Mouse (Mus musculus) MEL (cell line): Measurements from ENCODE around the gene Pou2f2. TPM values are rescaled to one million over a fixed set of nuclear protein-coding genes. Genes with fewer than 3 reads are reported as not detected.

Experiments
- DNase-seq: peaks from one replicate; pipeline ENCODE4 v3.0.0; 2011; ENCODE audit warnings: low read depth, low spot score
- H3K27ac ChIP-seq: 2 replicates; pipeline ENCODE4 v1.5.1; 2012; ENCODE audit warnings: low read depth, mild to moderate bottlenecking, control low read depth, low read length, moderate library complexity; ENCODE audit not compliant: control insufficient read depth
- H3K27me3 ChIP-seq, 2 experiments: fragments of 150-350 bp in 1 of 2; sonication (generic) in 1 of 2; 2 replicates each; pipeline ENCODE4 v1.6.1; 2012; ENCODE audit warnings: low read length in 2 of 2, mild to moderate bottlenecking in 2 of 2, improper control_type of control experiment in 1 of 2, moderate library complexity in 1 of 2; ENCODE audit not compliant: insufficient read depth in 2 of 2, control insufficient read depth in 1 of 2
- H3K36me3 ChIP-seq, 2 experiments: 2 replicates each; pipeline ENCODE4 v1.6.1; 2012 to 2014; ENCODE audit warnings: low read length in 2 of 2, improper control_type of control experiment in 1 of 2, inconsistent platforms in 1 of 2, mild to moderate bottlenecking in 1 of 2; ENCODE audit not compliant: insufficient read depth in 2 of 2, control insufficient read depth in 1 of 2
- H3K4me1 ChIP-seq, 2 experiments: fragments of 150-350 bp in 1 of 2; sonication (generic) in 1 of 2; 2 replicates each; pipeline ENCODE4 v1.6.1; 2012; ENCODE audit warnings: low read length in 2 of 2, improper control_type of control experiment in 1 of 2, mild to moderate bottlenecking in 1 of 2; ENCODE audit not compliant: insufficient read depth in 2 of 2, control insufficient read depth in 1 of 2
- H3K4me3 ChIP-seq, 2 experiments: fragments of 150-350 bp in 1 of 2; sonication (generic) in 1 of 2; 2 replicates each; pipeline ENCODE4 v1.5.1; 2012; ENCODE audit warnings: low read depth in 2 of 2, low read length in 2 of 2, mild to moderate bottlenecking in 2 of 2, moderate library complexity in 2 of 2, control low read depth in 1 of 2, improper control_type of control experiment in 1 of 2; ENCODE audit not compliant: control insufficient read depth in 1 of 2, insufficient read depth in 1 of 2
- H3K79me2 ChIP-seq: 2 replicates; pipeline ENCODE4 v1.6.1; 2012; ENCODE audit warnings: mild to moderate bottlenecking, low read length, moderate library complexity; ENCODE audit not compliant: control insufficient read depth, poor library complexity, insufficient read depth
- H3K9ac ChIP-seq: 2 replicates; pipeline ENCODE4 v1.6.1; 2012; ENCODE audit warnings: low read depth, mild to moderate bottlenecking, control low read depth, low read length, moderate library complexity; ENCODE audit not compliant: control insufficient read depth, poor library complexity, severe bottlenecking
- H3K9me3 ChIP-seq: fragments of 150-350 bp; sonication (generic); replicated peaks from 2 replicates; pipeline ENCODE4 v1.6.1; 2012; ENCODE audit warnings: mild to moderate bottlenecking, low read length, improper control_type of control experiment, moderate library complexity; ENCODE audit not compliant: insufficient read depth
- BHLHE40 ChIP-seq: IDR thresholded peaks from 2 replicates; pipeline ENCODE4 v1.6.1; 2012; ENCODE audit warnings: low read depth, mild to moderate bottlenecking, inconsistent platforms, low read length, improper control_type of control experiment, borderline replicate concordance
- CHD2 ChIP-seq: IDR thresholded peaks from 2 replicates; pipeline ENCODE4 v1.6.1; 2011; ENCODE audit warnings: low read length, improper control_type of control experiment
- E2F4 ChIP-seq: IDR thresholded peaks from 2 replicates; pipeline ENCODE4 v1.6.1; 2011; ENCODE audit warnings: low read depth, low read length, improper control_type of control experiment, borderline replicate concordance
- GABPA ChIP-seq: IDR thresholded peaks from 2 replicates; pipeline ENCODE4 v1.6.1; 2012; ENCODE audit warnings: low read depth, mild to moderate bottlenecking, inconsistent platforms, low read length, improper control_type of control experiment, moderate library complexity
- HCFC1 ChIP-seq: IDR thresholded peaks from 2 replicates; pipeline ENCODE4 v1.6.1; 2012; ENCODE audit warnings: low read depth, mild to moderate bottlenecking, inconsistent platforms, low read length, improper control_type of control experiment, moderate library complexity
- JUND ChIP-seq: IDR thresholded peaks from 2 replicates; pipeline ENCODE4 v1.6.1; 2011; ENCODE audit warnings: low read depth, mild to moderate bottlenecking, improper control_type of control experiment, low read length
- KAT2A ChIP-seq: conservative IDR thresholded peaks from 2 replicates; pipeline ENCODE4 v1.6.1; 2012; ENCODE audit warnings: low read depth, low read length, improper control_type of control experiment, inconsistent platforms
- MAZ ChIP-seq: IDR thresholded peaks from 2 replicates; pipeline ENCODE4 v1.6.1; 2012; ENCODE audit warnings: low read depth, mild to moderate bottlenecking, inconsistent platforms, low read length, improper control_type of control experiment
- NELFE ChIP-seq: IDR thresholded peaks from 2 replicates; pipeline ENCODE4 v1.6.1; 2011; ENCODE audit warnings: low read depth, low read length, improper control_type of control experiment
- NRF1 ChIP-seq: IDR thresholded peaks from 2 replicates; pipeline ENCODE4 v1.6.1; 2014; ENCODE audit warnings: low read depth, mild to moderate bottlenecking, inconsistent platforms, low read length, improper control_type of control experiment, moderate library complexity; ENCODE audit not compliant: poor library complexity, insufficient read depth, severe bottlenecking
- POLR2A ChIP-seq, 2 experiments: IDR thresholded peaks; 2 replicates each; pipeline ENCODE4 v1.6.1; 2011 to 2012; ENCODE audit warnings: low read length in 2 of 2, mild to moderate bottlenecking in 2 of 2, control low read depth in 1 of 2, improper control_type of control experiment in 1 of 2, low read depth in 1 of 2, moderate library complexity in 1 of 2; ENCODE audit not compliant: control insufficient read depth in 1 of 2, insufficient read depth in 1 of 2, poor library complexity in 1 of 2
- RAD21 ChIP-seq: IDR thresholded peaks from 2 replicates; pipeline ENCODE4 v1.6.1; 2011; ENCODE audit warnings: mild to moderate bottlenecking, low read depth, low read length, improper control_type of control experiment
- RCOR1 ChIP-seq: IDR thresholded peaks from 2 replicates; pipeline ENCODE4 v1.6.1; 2012; ENCODE audit warnings: low read depth, mild to moderate bottlenecking, inconsistent platforms, low read length, improper control_type of control experiment
- SMC3 ChIP-seq: IDR thresholded peaks from 2 replicates; pipeline ENCODE4 v1.6.1; 2011; ENCODE audit warnings: low read depth, low read length, improper control_type of control experiment
- TAL1 ChIP-seq: IDR thresholded peaks from 2 replicates; pipeline ENCODE4 v1.6.1; 2012; ENCODE audit warnings: mild to moderate bottlenecking, inconsistent platforms, low read length, moderate library complexity, mixed read lengths
- UBTF ChIP-seq: IDR thresholded peaks from 2 replicates; pipeline ENCODE4 v1.6.1; 2012; ENCODE audit warnings: low read depth, mild to moderate bottlenecking, inconsistent platforms, low read length, improper control_type of control experiment, moderate library complexity, borderline replicate concordance; ENCODE audit not compliant: insufficient read depth
- USF1 ChIP-seq: IDR thresholded peaks from 2 replicates; pipeline ENCODE4 v1.6.1; 2014; ENCODE audit warnings: low read depth, mild to moderate bottlenecking, inconsistent platforms, low read length, improper control_type of control experiment, moderate library complexity
- USF2 ChIP-seq, 2 experiments: IDR thresholded peaks; 2 replicates each; pipeline ENCODE4 v1.6.1; 2011 to 2012; ENCODE audit warnings: improper control_type of control experiment in 2 of 2, low read length in 2 of 2, borderline replicate concordance in 1 of 2, inconsistent platforms in 1 of 2, low read depth in 1 of 2, mild to moderate bottlenecking in 1 of 2; ENCODE audit not compliant: insufficient read depth in 1 of 2
- ZC3H11A ChIP-seq: IDR thresholded peaks from 2 replicates; pipeline ENCODE4 v1.6.1; 2012; ENCODE audit warnings: low read depth, mild to moderate bottlenecking, inconsistent platforms, low read length, improper control_type of control experiment
- ZKSCAN1 ChIP-seq: IDR thresholded peaks from 2 replicates; pipeline ENCODE4 v1.6.1; 2012; ENCODE audit warnings: low read depth, mild to moderate bottlenecking, inconsistent platforms, low read length, improper control_type of control experiment, moderate library complexity
- ZMIZ1 ChIP-seq: IDR thresholded peaks from 2 replicates; pipeline ENCODE4 v1.6.1; 2012; ENCODE audit warnings: low read depth, mild to moderate bottlenecking, inconsistent platforms, low read length, improper control_type of control experiment, moderate library complexity
- ZNF384 ChIP-seq: IDR thresholded peaks from 2 replicates; pipeline ENCODE4 v1.6.1; 2012; ENCODE audit warnings: low read depth, mild to moderate bottlenecking, inconsistent platforms, low read length, improper control_type of control experiment
- polyA plus RNA-seq, 2 experiments: library from polyadenylated mRNA; stranded (reverse) in 1 of 2; unstranded in 1 of 2; fragments of >175 nt in 1 of 2; fragments of >200 nt in 1 of 2; gene quantifications; 2 replicates each; pipeline versions ENCODE4 v1.2.1 to v1.2.4; 2012; ENCODE audit warnings: low replicate concordance in 2 of 2, low read depth in 1 of 2; ENCODE audit not compliant: insufficient read length in 2 of 2, insufficient read depth in 1 of 2, missing spikeins in 1 of 2
- total RNA-seq: library from RNA; depleted of rRNA; stranded (reverse); fragments of 300-350 nt; gene quantifications from 2 replicates; pipeline ENCODE4 v1.2.3, GENCODE M21; 2012

The Pou2f2 gene
- total and polyA plus RNA-seq, 3 experiments, result 0.73 to 6.4 TPM; not detected in 1

GRCm38 (mm10) chr7:25196107-25196506, 16.6 kb upstream of the Pou2f2 start:
- no peak for DNase-seq
- Histone ChIP-seq H3K9me3 (no peaks in the 10 kb centered on the region), H3K27ac (no peak overlapping the region), H3K4me1 (0 out of 4 replicates have a peak, but pooled peaks cover 0 to 2% of the 10 kb centered on the region in 2 experiments), H3K36me3 (no peaks in the 10 kb centered on the region), H3K4me3 (no peak overlapping the region), H3K9ac (no peak overlapping the region), H3K27me3 (no peaks in the 10 kb centered on the region), H3K79me2 (no peaks in the 10 kb centered on the region)
- TF ChIP-seq ZMIZ1 (no peak), GABPA (no peak), NRF1 (no peak), JUND (no peak), ZNF384 (no peak), RCOR1 (no peak), RAD21 (no peak), NELFE (no peak), USF1 (no peak), SMC3 (no peak), UBTF (no peak), TAL1 (no peak), HCFC1 (no peak), ZC3H11A (no peak), MAZ (no peak), CHD2 (no peak), ZKSCAN1 (no peak), E2F4 (no peak), USF2 (IDR thresholded peaks at IDR 0.05; ENCODE audit: borderline replicate concordance in 1 of 2, insufficient read depth in 1 of 2, low read depth in 1 of 2, low read length in 2 of 2) (no peak)

DNA sequence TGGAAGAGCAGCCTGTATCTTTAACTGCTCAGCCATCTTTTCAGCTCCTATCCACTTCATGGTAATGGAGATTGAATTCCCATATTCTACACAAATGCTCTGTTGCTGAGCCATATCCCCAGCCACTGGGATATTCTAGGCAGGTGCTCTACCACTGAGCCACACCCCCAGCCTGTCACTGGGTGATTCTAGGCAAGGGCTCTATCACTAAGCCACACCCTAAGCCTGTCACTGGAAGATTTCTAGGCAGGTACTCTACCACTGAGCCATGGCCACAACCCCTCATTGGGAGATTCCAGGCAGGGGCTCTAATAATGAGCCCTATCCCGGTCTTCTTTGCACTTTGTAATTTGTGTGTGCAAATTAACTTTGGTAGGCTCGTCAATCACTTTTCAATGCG, 15.6 kb upstream of the Pou2f2 start:
- no peaks in the 10 kb centered on the region for H3K9me3 ChIP-seq
- no peak overlapping the region for H3K9ac ChIP-seq
- H3K27me3 ChIP-seq, result no peaks in the 10 kb centered on the region
- H3K4me3 ChIP-seq, result no peak overlapping the region
- no peaks in the 10 kb centered on the region for H3K79me2 ChIP-seq
- 0 out of 4 replicates have a peak, but pooled peaks cover 0 to 2% of the 10 kb centered on the region in 2 experiments for H3K4me1 ChIP-seq
- no peaks in the 10 kb centered on the region for H3K36me3 ChIP-seq
- TF ChIP-seq POLR2A (IDR thresholded peaks at IDR 0.05; ENCODE audit: control insufficient read depth in 1 of 2, insufficient read depth in 1 of 2, low read depth in 1 of 2, low read length in 2 of 2, poor library complexity in 1 of 2), result no peak
- no peak for TF ChIP-seq NELFE
- TF ChIP-seq ZC3H11A, result no peak
- TF ChIP-seq KAT2A, result no peak
- no peak for TF ChIP-seq JUND
- TF ChIP-seq HCFC1, result no peak
- no peak for TF ChIP-seq BHLHE40
- TF ChIP-seq UBTF, result no peak
- no peak for TF ChIP-seq ZKSCAN1
- TF ChIP-seq, all 39 proteins: peak for 0
- DNase-seq, result no peak
- H3K27ac ChIP-seq, result no peak overlapping the region
